Mouse (Mus musculus) forebrain, embryonic 12.5 days (tissue): ENCODE measurements around the gene Ccdc116. TPM values are rescaled to one million over a fixed set of nuclear protein-coding genes. Genes with fewer than 3 reads are reported as not detected.

Source experiments
- ATAC-seq: fragments of 200-750 bp; cut with Nextera tagmentation; 2 replicates; pipeline ENCODE4 v1.8.0; 2017; ENCODE audit warnings: moderate TSS enrichment; ENCODE audit not compliant: low FRiP score
- H3K27ac ChIP-seq: fragments of 300-500 bp; sonication (generic); 2 replicates; pipeline ENCODE4 v1.5.1; 2016; ENCODE audit warnings: mild to moderate bottlenecking
- H3K27me3 ChIP-seq: fragments of 300-500 bp; sonication (generic); 2 replicates; pipeline ENCODE4 v1.6.1; 2016; ENCODE audit warnings: mild to moderate bottlenecking
- H3K36me3 ChIP-seq: fragments of 300-500 bp; sonication (generic); replicated peaks from 2 replicates; pipeline ENCODE4 v1.6.1; 2016; ENCODE audit warnings: mild to moderate bottlenecking
- H3K4me1 ChIP-seq: fragments of 300-500 bp; sonication (generic); 2 replicates; pipeline ENCODE4 v1.6.1; 2016
- H3K4me2 ChIP-seq: fragments of 300-500 bp; sonication (generic); 2 replicates; pipeline ENCODE4 v1.6.1; 2016; ENCODE audit warnings: mild to moderate bottlenecking, moderate library complexity
- H3K4me3 ChIP-seq: fragments of 300-500 bp; sonication (generic); replicated peaks from 2 replicates; pipeline ENCODE4 v1.5.1; 2016; ENCODE audit warnings: mild to moderate bottlenecking
- H3K9ac ChIP-seq: fragments of 300-500 bp; sonication (generic); 2 replicates; pipeline ENCODE4 v1.6.1; 2016; ENCODE audit warnings: mild to moderate bottlenecking
- H3K9me3 ChIP-seq: fragments of 300-500 bp; sonication (generic); 2 replicates; pipeline ENCODE4 v1.6.1; 2016
- WGBS: fragments of 180-500 bp; shearing (Covaris S2); methylation state at CpG from one replicate; pipeline ENCODE4 v1.1.7; 2016; 5-methylcytosine and 5-hydroxymethylcytosine counted together
- polyA plus RNA-seq: library from polyadenylated mRNA; unstranded; fragments of >200 nt; fragmentation: Nextera tagmentation; extraction: Ambion mirVana; gene quantifications from 2 replicates; pipeline ENCODE4 v1.2.1, GENCODE M21; 2016

Gene Ccdc116
- polyA plus RNA-seq, 1 experiment from 2014 or later = 0.65 TPM

- no peaks in the 10 kb centered on the region for H3K9me3 ChIP-seq
- H3K4me1 ChIP-seq = peaks cover 17% of the 10 kb centered on the region
- peaks cover 17% of the 10 kb centered on the region for H3K27me3 ChIP-seq
- H3K36me3 ChIP-seq = peaks cover 55% of the 10 kb centered on the region
- no peak overlapping the region for H3K4me2 ChIP-seq
- no peak for ATAC-seq
- no peak overlapping the region for H3K4me3 ChIP-seq
- no peak overlapping the region for H3K27ac ChIP-seq
- H3K9ac ChIP-seq = no peak overlapping the region
- WGBS = 92% methylated on average over 4 of the region's 4 CpGs
These were observed 4.8 kb upstream of the Ccdc116 start for GRCm38 (mm10) chr16:17151874-17152273.

- Histone ChIP-seq H3K27me3 (peaks cover 18% of the 10 kb centered on the region), H3K36me3 (peaks cover 46% of the 10 kb centered on the region), H3K4me2 (no peak overlapping the region), H3K9me3 (no peaks in the 10 kb centered on the region), H3K9ac (no peak overlapping the region), H3K4me1 (peaks cover 17% of the 10 kb centered on the region), H3K4me3 (no peak overlapping the region), H3K27ac (no peak overlapping the region)
- 85% methylated on average over 7 of the region's 7 CpGs for WGBS
- no peak for ATAC-seq
These were observed 3.7 kb upstream of the Ccdc116 start for GRCm38 (mm10) chr16:17150520-17151258.

GRCm38 (mm10) chr16:17148084-17148483 is 1.1 kb upstream of the Ccdc116 start:
- Histone ChIP-seq H3K36me3 (peaks cover 24% of the 10 kb centered on the region), H3K9ac (no peak overlapping the region), H3K4me3 (peak overlapping the region; percentile 59), H3K27ac (no peak overlapping the region), H3K27me3 (peaks cover 22% of the 10 kb centered on the region), H3K9me3 (no peaks in the 10 kb centered on the region), H3K4me2 (peak overlapping the region; percentile 72), H3K4me1 (peaks cover 17% of the 10 kb centered on the region)
- ATAC-seq = peak; percentile 21; the same call in 1 of the 2 replicates
- 8% methylated on average over 16 of the region's 16 CpGs for WGBS

- peaks cover 17% of the 10 kb centered on the region for H3K4me1 ChIP-seq
- peak overlapping the region; percentile 59 for H3K9ac ChIP-seq
- peak; percentile 36 for ATAC-seq
- H3K4me2 ChIP-seq = peak overlapping the region; percentile 72
- peak overlapping the region; percentile 59 for H3K4me3 ChIP-seq
- H3K9me3 ChIP-seq = no peaks in the 10 kb centered on the region
- H3K27me3 ChIP-seq = peaks cover 22% of the 10 kb centered on the region
- no peak overlapping the region for H3K27ac ChIP-seq
- under 1% methylated on average over 41 of the region's 41 CpGs for WGBS
- H3K36me3 ChIP-seq = peaks cover 19% of the 10 kb centered on the region
These were observed 431 bp upstream of the Ccdc116 start for GRCm38 (mm10) chr16:17147391-17147929.

GRCm38 (mm10) chr16:17144339-17144738 is 2.7 kb downstream of the Ccdc116 start, which contains the start of gene Ydjc:
Ydjc (plus strand) TSS chr16:17144621.
- no peak within 1 kb of the TSS for H3K27ac ChIP-seq
- 12% methylated on average over 7 of the region's 7 CpGs for WGBS
- no peak for ATAC-seq

GRCm38 (mm10) chr16:17137355-17137754 is 9.7 kb downstream of the Ccdc116 start:
- H3K36me3 ChIP-seq = no peaks in the 10 kb centered on the region
- no peaks in the 10 kb centered on the region for H3K27me3 ChIP-seq
- no peak overlapping the region for H3K4me3 ChIP-seq
- H3K9me3 ChIP-seq = no peaks in the 10 kb centered on the region
- peaks cover 6% of the 10 kb centered on the region for H3K4me1 ChIP-seq
- no peak overlapping the region for H3K27ac ChIP-seq
- H3K4me2 ChIP-seq = no peak overlapping the region
- no peak overlapping the region for H3K9ac ChIP-seq
- ATAC-seq = no peak
- WGBS = 91% methylated on average over 15 of the region's 15 CpGs

More at GRCm38 (mm10) chr16:17144339-17144738, 2.7 kb downstream of the Ccdc116 start, which contains the start of gene Ydjc:
- Histone ChIP-seq H3K4me1 (peaks cover 17% of the 10 kb centered on the region), H3K4me3 (no peak within 1 kb of the TSS), H3K9me3 (no peaks in the 10 kb centered on the region), H3K27me3 (peaks cover 22% of the 10 kb centered on the region), H3K4me2 (no peak within 1 kb of the TSS), H3K9ac (no peak within 1 kb of the TSS), H3K36me3 (no peaks in the 10 kb centered on the region)

- no peak; the same call in 1 of the 2 replicates for ATAC-seq
- 39% methylated on average over 7 of the region's 7 CpGs for WGBS
- peak overlapping the region; percentile 69 for H3K27ac ChIP-seq
These were observed 14.2 kb downstream of the Ccdc116 start for GRCm38 (mm10) chr16:17132906-17133200.

GRCm38 (mm10) chr16:17132089-17132905 is 14.7 kb downstream of the Ccdc116 start, which contains the start of gene Sdf2l1:
Sdf2l1 (minus strand) TSS chr16:17132383.
- Histone ChIP-seq H3K27me3 (no peaks in the 10 kb centered on the region), H3K9me3 (no peaks in the 10 kb centered on the region), H3K9ac (peak within 1 kb of the TSS; percentile 70), H3K4me3 (peak within 1 kb of the TSS; percentile 75), H3K27ac (peak within 1 kb of the TSS; percentile 87), H3K4me2 (peak within 1 kb of the TSS; percentile 82), H3K4me1 (peaks cover 17% of the 10 kb centered on the region), H3K36me3 (no peaks in the 10 kb centered on the region)
- WGBS = 1% methylated on average over 47 of the region's 47 CpGs
- ATAC-seq = peak; percentile 98

More at GRCm38 (mm10) chr16:17132906-17133200, 14.2 kb downstream of the Ccdc116 start:
- Histone ChIP-seq H3K4me1 (peaks cover 17% of the 10 kb centered on the region), H3K4me2 (peak overlapping the region; percentile 82), H3K36me3 (no peaks in the 10 kb centered on the region), H3K27me3 (no peaks in the 10 kb centered on the region), H3K4me3 (peak overlapping the region; percentile 75), H3K9me3 (no peaks in the 10 kb centered on the region), H3K9ac (peak overlapping the region; percentile 55)

GRCm38 (mm10) chr16:17131191-17132088 is 15.6 kb downstream of the Ccdc116 start:
- no peaks in the 10 kb centered on the region for H3K9me3 ChIP-seq
- peak overlapping the region; percentile 82 for H3K4me2 ChIP-seq
- 5% methylated on average over 43 of the region's 43 CpGs for WGBS
- peak overlapping the region; percentile 75 for H3K4me3 ChIP-seq
- peak overlapping the region; percentile 70 for H3K9ac ChIP-seq
- no peaks in the 10 kb centered on the region for H3K27me3 ChIP-seq
- peak; percentile 82 for ATAC-seq
- H3K27ac ChIP-seq = peak overlapping the region; percentile 87
- peaks cover 17% of the 10 kb centered on the region for H3K4me1 ChIP-seq
- no peaks in the 10 kb centered on the region for H3K36me3 ChIP-seq

GRCm38 (mm10) chr16:17127292-17127691 is 19.7 kb downstream of the Ccdc116 start:
- H3K27ac ChIP-seq = no peak overlapping the region
- no peaks in the 10 kb centered on the region for H3K9me3 ChIP-seq
- H3K4me1 ChIP-seq = peaks cover 40% of the 10 kb centered on the region
- H3K36me3 ChIP-seq = peaks cover 10% of the 10 kb centered on the region; the same call in 1 of the 2 replicates
- H3K4me3 ChIP-seq = no peak overlapping the region
- H3K4me2 ChIP-seq = no peak overlapping the region
- no peaks in the 10 kb centered on the region for H3K27me3 ChIP-seq
- no peak for ATAC-seq
- no peak overlapping the region; the same call in 1 of the 2 replicates for H3K9ac ChIP-seq
- 90% methylated on average over 1 of the region's 1 CpGs for WGBS

- Histone ChIP-seq H3K9ac (peak within 1 kb of the TSS; percentile 73), H3K27me3 (no peaks in the 10 kb centered on the region), H3K9me3 (no peaks in the 10 kb centered on the region), H3K4me3 (peak within 1 kb of the TSS; percentile 61), H3K36me3 (peaks cover 26% of the 10 kb centered on the region), H3K4me2 (peak within 1 kb of the TSS; percentile 81), H3K27ac (peak within 1 kb of the TSS; percentile 68), H3K4me1 (peaks cover 39% of the 10 kb centered on the region)
- peak; percentile 95 for ATAC-seq
- whole genome bisulfite sequencing = under 1% methylated on average over 25 of the region's 25 CpGs
These were observed 22.0 kb downstream of the Ccdc116 start, which contains the start of gene 2610318N02Rik for GRCm38 (mm10) chr16:17124871-17125520. 2610318N02Rik (minus strand) TSS chr16:17125167.
